Mouse (Mus musculus): ENCODE results near the gene Tacc2. TPM values are rescaled to one million over a fixed set of nuclear protein-coding genes. Genes with fewer than 3 reads are reported as not detected.

The Tacc2 gene
- total RNA-seq, 4 experiments from 2014 or later, result 73.3 to 82.8 (median 79.4) TPM

DNA sequence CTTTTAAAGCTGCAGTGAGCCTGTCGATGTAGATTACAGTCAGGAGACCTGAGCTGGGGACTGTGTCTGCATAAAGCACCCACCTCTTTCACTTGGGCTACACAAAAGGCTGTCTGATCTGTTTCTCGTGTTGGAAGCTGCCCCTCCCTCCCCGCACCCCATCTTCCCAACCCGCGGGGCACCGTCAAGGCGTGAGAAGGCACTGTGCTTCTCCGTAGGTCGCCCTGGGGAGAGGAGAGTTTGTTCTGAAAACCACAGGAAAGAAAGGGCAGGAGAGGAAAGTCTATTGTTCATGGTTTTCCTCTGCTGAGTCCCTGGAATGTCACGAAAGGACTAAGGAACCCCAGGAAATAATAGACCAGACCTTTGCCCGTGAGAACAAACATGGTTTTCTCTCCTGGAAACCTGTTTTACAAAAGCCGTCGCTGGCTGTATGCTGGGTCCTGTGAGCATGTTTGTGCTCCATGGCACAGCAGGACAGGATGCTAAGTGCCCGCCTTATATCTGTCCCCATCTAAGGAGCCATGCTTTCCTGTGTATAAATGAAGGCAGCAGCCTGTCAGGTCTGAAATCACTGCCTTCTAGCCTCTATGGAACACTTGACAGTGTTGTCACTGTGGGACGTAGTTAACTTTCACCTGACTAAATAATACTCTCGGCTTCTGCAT, 142.8 kb downstream of the Tacc2 start:
- no peak for DNase-seq (ENCODE audit: low spot score in 2 of 2)

- no peak for DNase-seq (ENCODE audit: low spot score in 2 of 2)
These were observed 143.6 kb downstream of the Tacc2 start for GRCm38 (mm10) chr7:130720646-130721335.

DNA sequence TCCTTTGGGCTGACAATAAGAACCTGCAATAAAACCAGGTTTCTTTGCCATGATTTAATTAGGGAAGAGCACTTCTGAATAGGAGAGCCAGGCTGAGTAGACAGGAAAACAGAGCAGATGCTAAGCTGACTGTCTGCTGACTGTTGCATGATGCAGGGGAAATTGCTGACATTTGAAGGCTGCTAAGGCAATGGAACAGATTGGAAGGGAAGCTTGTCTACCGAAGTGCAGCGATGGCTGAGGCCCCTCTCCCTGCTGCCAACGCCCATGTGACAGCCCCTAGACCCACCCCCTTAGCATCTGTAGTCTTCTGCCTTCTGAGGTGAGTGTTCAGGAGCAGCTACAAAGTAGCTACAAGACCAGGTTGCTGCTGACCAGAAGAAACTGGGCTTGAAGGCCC, 148.9 kb downstream of the Tacc2 start:
- DNase-seq (ENCODE audit: low spot score in 2 of 2), result peak; percentile 53 to 63

- DNase-seq (ENCODE audit: low spot score in 2 of 2), result no peak
These were observed 149.6 kb downstream of the Tacc2 start for GRCm38 (mm10) chr7:130726724-130727422.

- no peak for DNase-seq (ENCODE audit: low spot score in 2 of 2)
These were observed 150.3 kb downstream of the Tacc2 start for GRCm38 (mm10) chr7:130727560-130727959.

DNA sequence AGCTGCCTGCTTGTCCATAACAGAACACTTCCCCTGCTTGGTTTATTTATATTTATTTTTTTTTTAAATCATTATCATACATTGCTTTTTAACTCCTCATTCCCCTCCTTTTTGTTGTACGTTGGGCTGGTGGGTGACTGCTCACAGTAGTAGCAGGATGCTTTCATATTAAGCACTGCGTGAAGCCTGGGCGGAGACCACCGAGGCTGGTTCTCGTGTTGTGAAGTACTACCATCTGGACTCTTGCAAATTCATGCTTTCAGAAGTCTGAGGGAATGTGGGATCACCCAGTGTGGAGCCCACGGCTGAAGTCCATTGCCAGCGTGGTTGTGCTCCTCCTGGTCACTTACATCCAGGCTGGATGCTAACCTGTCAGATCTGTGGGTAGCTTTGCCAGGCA, 154.6 kb downstream of the Tacc2 start:
- DNase-seq (ENCODE audit: low spot score in 2 of 2), result no peak

DNA sequence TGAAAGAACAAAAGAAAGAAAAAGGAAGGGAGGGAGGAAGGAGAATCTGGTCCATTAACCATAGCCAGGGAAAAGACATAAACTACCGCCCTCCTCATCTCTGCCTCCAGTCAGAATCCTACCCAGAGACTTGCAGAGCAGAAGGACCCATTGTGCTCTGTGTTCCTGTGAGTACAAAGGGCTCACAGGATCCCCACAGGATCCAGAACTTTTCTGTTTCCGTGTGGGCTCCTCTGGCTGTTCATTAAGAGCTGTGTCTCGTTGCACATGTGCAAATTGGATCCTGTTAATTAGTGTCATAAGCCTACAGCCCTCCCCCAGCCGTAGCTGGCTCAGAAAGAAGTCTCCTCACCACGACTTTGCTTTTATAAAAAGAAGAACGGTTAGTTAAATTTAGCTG, 155.7 kb downstream of the Tacc2 start:
- no peak for DNase-seq (ENCODE audit: low spot score in 2 of 2)

- DNase-seq (ENCODE audit: low spot score in 2 of 2), result no peak
These were observed 156.2 kb downstream of the Tacc2 start for GRCm38 (mm10) chr7:130733423-130733822.

DNA sequence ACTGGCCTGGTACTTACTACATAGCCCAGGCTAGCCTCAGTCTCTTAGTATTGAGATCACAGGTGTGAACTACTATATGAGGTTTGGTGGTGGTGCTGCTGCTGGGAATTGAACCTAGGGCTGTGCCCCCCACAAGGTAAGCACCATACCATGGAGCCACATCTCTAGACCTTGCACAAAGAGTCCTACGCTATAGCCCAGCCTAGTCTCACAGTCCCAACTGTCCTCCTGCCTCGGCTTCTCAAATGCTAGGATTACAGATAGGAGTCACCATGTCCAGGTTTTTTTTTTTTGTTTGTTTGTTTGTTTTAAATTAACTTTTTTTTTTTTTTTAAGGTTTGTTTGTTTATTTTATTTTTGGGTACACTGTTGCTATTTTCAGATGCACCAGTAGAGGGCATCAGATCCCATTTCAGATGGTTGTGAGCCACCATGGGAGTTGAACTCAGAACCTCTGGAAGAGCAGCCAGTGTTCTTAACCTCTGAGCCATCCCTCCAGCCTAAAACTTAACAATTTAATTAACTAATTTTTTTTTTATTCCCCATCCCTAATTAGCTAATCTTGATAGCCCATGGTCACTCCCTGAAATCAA, 157.1 kb downstream of the Tacc2 start:
- DNase-seq (ENCODE audit: low spot score in 2 of 2), result no peak

- DNase-seq (ENCODE audit: low spot score in 2 of 2), result no peak
These were observed 163.9 kb downstream of the Tacc2 start for GRCm38 (mm10) chr7:130741099-130741498.

DNA sequence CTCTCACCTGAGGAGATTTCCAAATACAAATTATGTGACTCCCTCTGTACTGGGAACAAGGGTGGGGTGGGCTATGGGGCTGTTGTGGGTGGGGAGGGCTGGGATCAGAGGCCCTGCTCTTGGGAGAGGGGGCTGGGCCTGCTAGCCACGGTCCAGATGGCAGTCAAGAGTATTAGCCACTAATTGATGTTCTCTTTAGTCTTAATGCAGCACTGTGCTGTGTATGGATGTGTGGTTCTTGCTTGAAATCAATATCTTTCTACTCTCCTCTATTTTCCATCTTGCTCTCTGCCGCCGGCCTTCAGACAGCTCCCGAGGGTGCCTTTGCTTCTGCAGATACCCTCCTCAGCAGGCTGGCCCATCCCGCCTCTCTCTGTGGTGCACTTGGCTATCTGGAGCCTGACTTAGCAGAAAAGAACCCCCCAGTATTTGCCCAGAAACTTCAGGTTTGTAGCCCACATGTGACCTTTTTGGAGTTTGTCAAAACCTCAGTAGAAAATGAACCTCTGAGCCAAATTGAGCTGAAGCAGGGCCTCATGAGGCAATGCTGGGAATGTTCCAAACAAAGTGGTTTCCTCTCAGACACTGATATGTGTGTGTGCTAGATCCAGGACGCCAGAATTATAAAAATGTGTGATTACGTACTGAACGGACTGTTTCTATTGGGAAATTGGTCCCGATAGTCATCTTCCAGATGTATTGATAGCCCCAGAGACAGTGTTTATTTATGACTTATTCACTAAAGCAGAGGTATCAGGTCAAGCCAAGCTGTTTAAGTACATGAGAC, 166.2 kb downstream of the Tacc2 start:
- DNase-seq (ENCODE audit: low spot score in 2 of 2), result no peak

DNA sequence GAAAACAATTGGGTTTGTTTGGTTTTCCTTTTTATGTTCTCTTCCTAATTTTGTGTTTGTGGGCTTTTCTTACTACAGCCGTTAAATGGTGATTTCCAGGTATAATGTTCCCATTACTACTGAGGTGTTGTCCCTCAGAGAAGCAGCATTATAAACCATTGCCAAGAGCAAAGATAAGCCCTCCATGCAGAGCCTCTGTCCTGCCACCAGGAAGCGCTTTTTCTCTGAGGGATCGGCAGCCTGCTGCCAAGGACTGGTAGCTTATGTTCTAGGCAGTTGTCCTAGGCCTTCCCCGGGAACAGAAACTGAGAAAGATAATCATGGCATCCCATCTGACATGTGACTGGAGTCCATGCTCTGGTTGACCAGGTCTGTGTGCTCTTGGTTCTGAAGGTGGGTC, 171.9 kb downstream of the Tacc2 start:
- DNase-seq (ENCODE audit: low spot score in 2 of 2), result no peak

DNA sequence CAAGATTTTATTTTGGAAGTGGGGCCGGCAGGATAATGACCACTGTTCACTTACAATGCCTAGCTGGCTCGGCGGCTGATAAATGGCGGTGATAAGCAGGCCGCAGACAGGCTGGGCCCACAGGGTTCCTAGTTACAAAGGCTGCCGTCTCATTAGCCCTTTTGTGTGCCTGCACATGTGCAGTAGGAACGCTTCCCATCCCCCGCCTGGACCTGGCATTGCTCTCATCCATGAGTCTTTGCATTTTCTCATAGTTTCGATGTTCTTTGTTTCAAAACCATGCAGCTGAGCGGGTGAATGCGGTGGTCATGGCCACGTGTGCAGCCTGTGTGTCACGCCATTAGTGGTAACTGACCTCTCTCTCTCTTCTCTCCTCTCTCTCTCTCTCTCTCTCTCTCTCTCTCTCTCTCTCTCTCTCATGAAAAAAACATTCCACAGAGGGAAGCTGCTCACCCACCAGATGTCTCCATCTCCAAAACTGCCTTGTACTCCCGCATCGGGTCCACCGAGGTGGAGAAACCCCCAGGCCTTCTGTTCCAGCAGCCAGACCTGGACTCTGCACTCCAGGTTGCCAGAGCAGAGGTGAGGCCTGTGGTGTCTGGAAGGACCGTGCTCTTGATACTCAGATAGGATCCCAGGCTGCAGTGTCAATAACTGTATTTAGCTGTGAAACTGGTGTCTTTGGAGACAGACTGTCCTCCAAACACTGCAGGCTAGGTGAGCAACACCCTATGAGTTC, 173.7 kb downstream of the Tacc2 start:
- DNase-seq (ENCODE audit: low spot score in 2 of 2), result peak in 1 of 2 experiments; percentile 35

DNA sequence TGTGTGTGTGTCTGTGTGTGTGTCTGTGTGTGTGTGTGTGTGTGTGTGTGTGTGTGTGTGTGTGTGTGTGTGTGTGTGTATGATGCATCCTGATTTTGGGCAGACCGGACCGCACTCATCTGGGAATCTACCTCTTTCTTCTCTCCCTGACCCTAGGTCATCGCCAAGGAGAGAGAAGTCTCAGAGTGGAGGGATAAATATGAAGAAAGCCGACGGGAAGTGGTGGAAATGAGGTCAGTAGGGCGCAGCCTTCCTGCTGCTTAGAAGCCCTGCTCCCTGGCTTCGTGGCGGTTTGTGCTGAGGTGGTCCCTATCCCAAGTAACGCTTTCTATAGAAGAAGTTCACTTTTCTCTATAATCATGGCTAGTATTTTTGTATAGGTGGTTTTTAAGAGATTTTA, 174.4 kb downstream of the Tacc2 start:
- no peak for DNase-seq (ENCODE audit: low spot score in 2 of 2)

DNA sequence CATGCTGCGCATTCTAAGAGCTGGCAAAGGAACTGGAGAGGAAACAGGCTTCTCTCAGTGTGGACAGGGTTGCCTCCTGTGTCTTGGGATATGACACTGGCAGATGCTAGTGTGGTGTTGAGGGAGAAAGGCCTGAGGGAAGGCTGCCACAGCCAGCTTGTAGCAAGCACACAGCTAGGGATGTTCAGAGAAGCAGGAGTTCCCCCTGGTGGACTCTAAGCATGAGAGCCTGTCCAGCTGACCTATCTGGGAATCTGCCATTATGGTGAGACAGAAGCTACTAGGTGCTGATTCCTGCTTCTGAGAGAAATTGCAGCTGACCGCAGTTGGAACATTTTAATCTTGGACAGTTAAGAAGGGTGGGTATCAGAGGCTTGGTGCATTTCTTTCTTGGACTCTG, 177.6 kb downstream of the Tacc2 start:
- no peak for DNase-seq (ENCODE audit: low spot score in 2 of 2)

DNA sequence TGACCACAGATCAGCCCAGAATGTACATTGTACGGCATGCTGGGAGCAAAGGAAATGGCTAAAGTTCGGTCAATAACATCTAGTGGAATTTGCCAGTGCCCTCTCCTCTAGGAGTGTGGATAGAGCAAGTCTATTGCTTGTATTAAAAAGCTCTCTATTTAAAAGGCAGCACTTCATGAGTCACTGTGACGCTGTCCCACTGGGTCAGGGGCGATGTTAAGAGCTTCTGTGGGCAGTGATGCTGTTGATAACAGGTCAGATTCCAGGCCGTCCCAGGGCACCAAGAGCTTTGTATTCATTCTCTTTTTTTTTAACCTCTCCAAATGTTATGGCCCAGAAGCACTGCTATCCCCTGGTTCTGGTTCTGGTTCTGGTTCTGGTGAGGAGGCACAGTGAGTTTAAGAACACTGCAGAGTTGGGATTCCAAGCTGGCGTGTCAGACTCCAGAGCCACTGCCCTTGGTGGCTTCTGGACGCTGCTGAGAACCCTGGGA, 179.2 kb downstream of the Tacc2 start:
- no peak for DNase-seq (ENCODE audit: low spot score in 2 of 2)

GRCm38 (mm10) chr7:130757326-130757865, 180.2 kb downstream of the Tacc2 start:
- DNase-seq (ENCODE audit: low spot score in 2 of 2), result no peak

DNA sequence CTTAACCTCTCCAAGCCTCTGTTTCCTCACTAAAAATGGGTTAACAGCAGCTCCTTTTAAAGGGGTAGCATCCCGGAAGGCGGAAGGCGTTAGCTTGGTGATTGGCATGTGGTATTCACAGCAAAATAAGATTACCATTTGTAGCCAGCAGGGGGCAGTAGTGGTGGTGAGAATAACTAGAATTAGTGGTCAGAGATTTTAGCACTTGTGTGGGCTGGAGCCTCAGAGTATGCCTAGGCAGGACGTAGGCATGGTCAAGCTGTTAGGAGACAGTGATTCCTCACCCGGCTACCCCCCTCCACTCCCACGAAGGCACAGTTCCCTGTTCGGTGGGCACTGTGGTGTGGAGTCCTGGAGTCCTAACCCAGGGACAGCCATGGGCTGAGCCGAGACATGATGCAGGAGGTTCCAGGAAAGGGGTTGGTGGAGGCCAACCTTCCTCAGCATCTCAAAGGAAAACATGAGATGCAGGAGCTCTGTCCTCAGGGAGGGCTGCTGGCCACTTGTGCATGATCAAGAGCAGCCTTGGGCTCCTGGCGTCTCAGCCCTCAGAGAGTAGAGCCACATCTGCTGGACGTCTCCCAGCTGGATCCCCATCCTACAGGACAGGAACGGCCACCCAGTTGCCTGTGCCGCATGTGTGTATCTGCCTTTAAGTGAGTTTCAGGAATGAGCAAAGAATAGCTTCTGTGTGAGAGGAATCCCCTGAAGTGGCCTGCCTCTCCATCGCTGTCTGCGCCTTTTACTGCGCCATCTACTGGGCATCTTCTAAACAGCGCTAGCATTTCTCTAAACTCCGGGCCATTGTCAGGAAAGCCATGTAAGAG, 185.0 kb downstream of the Tacc2 start:
- DNase-seq (ENCODE audit: low spot score in 2 of 2), result peak; percentile 58 to 77

GRCm38 (mm10) chr7:130764160-130764559, 186.9 kb downstream of the Tacc2 start:
- no peak for DNase-seq (ENCODE audit: low spot score in 2 of 2)
